In genomic region chr6:145277138-145277763, GRCm38 (mm10) we compare ENCODE assay signal across 21 mouse cellular contexts. TPM values are rescaled to one million over a fixed set of nuclear protein-coding genes. Genes with fewer than 3 reads are reported as not detected.
DNase-seq lines count a peak whose midpoint lies in the region; ATAC-seq and TF ChIP-seq lines count a peak whose summit lies in the region.
"Had no signal": no experiment of that assay in that cellular context is flagged by ENCODE, and none has a peak within 500 bp of the region (broad histone marks: within the 10 kb centered on the region; RNA-seq: fewer than 3 reads in every experiment).

No protein-coding gene starts in this region.

- peaks cover 5% of the 10 kb centered on the region for H3K4me1 ChIP-seq in liver, embryonic 11.5 days (replicated peaks; ENCODE audit: control insufficient read depth, insufficient read depth, low read length)
- H3K4me1 ChIP-seq in ES-E14 (ENCODE audit: control insufficient read depth in 2 of 2, insufficient read depth in 2 of 2, low read length in 2 of 2, poor library complexity in 1 of 2): peaks cover 14 to 36% of the 10 kb centered on the region in 2 experiments
- peaks cover 29% of the 10 kb centered on the region for H3K4me1 ChIP-seq in liver, embryonic 13.5 days (replicated peaks)
- peaks cover 78% of the 10 kb centered on the region for H3K4me1 ChIP-seq in megakaryocyte, embryonic 14.5 days

- no peak overlapping the region for H3K4me3 ChIP-seq in liver, embryonic 11.5 days (ENCODE audit: low read depth, low read length)
- H3K4me3 ChIP-seq in ES-E14 (ENCODE audit: insufficient read depth in 1 of 2, low read depth in 1 of 2, low read length in 2 of 2, poor library complexity in 1 of 2, severe bottlenecking in 1 of 2): no peak overlapping the region
- no peak overlapping the region for H3K4me3 ChIP-seq in liver, embryonic 13.5 days (replicated peaks)
- H3K4me3 ChIP-seq in megakaryocyte, embryonic 14.5 days (replicated peaks): peak overlapping the region; percentile 88
- no peak overlapping the region for H3K4me3 ChIP-seq in layer of hippocampus, adult 2 months
- H3K4me3 ChIP-seq: forebrain, embryonic 13.5 days; intestine, embryonic 15.5 days had no signal

- 38% methylated on average over 9 of the region's 9 CpGs for WGBS in liver, embryonic 11.5 days
- 29% methylated on average over 9 of the region's 9 CpGs for WGBS in liver, embryonic 13.5 days (ENCODE audit: insufficient replicate concordance)

- no peak overlapping the region; the same call in 1 of the 2 replicates for H3K4me2 ChIP-seq in liver, embryonic 11.5 days
- peak overlapping the region; percentile 68 for H3K4me2 ChIP-seq in liver, embryonic 13.5 days

- no peaks in the 10 kb centered on the region for H3K27me3 ChIP-seq in liver, embryonic 11.5 days (replicated peaks; ENCODE audit: control insufficient read depth, insufficient read depth, low read length)
- no peaks in the 10 kb centered on the region for H3K27me3 ChIP-seq in liver, embryonic 13.5 days
- no peaks in the 10 kb centered on the region for H3K27me3 ChIP-seq in megakaryocyte, embryonic 14.5 days (replicated peaks)
- H3K27me3 ChIP-seq: forebrain, embryonic 13.5 days; intestine, embryonic 15.5 days had no signal

- no peak overlapping the region for H3K9ac ChIP-seq in liver, embryonic 11.5 days (ENCODE audit: low read depth, low read length)
- H3K9ac ChIP-seq in ES-E14 (ENCODE audit: insufficient read depth, low read depth, low read length, poor library complexity, severe bottlenecking): no peak overlapping the region
- H3K9ac ChIP-seq in liver, embryonic 13.5 days: peak overlapping the region; percentile 59
- H3K9ac ChIP-seq: forebrain, embryonic 13.5 days; heart, embryonic 12.5 days; hindbrain, embryonic 14.5 days; intestine, embryonic 15.5 days had no signal

- no peak for ATAC-seq in liver, embryonic 11.5 days (replicated peaks; ENCODE audit: low FRiP score)
- ATAC-seq in liver, embryonic 13.5 days (ENCODE audit: low read depth): no peak
- ATAC-seq: forebrain, embryonic 13.5 days had no signal

- in situ Hi-C loops in ES-E14 (cut with MboI; ENCODE audit: low sequenced_read_pairs in 2 of 2, unreplicated experiment in 2 of 2): no loop called here

- no peak for TF ChIP-seq CTCF in layer of hippocampus, adult 2 months (conservative IDR thresholded peaks at IDR 0.05)

- H3K27ac ChIP-seq in liver, embryonic 11.5 days (ENCODE audit: low read depth, low read length): 0 out of 2 replicates have a peak overlapping the region, but pooled peaks have one; percentile 57
- peak overlapping the region; percentile 97 for H3K27ac ChIP-seq in ES-E14 (ENCODE audit: insufficient read depth, low read depth, low read length, poor library complexity, severe bottlenecking)
- H3K27ac ChIP-seq in liver, embryonic 13.5 days: peak overlapping the region; percentile 63; the same call in 1 of the 2 replicates
- no peak overlapping the region for H3K27ac ChIP-seq in layer of hippocampus, adult 2 months
- H3K27ac ChIP-seq: forebrain, embryonic 13.5 days; hindbrain, embryonic 14.5 days; intestine, embryonic 15.5 days had no signal

- no peaks in the 10 kb centered on the region for H3K9me3 ChIP-seq in liver, embryonic 11.5 days (ENCODE audit: control insufficient read depth, low read length)
- H3K9me3 ChIP-seq in ES-E14 (ENCODE audit: control insufficient read depth, insufficient read depth, low read depth, low read length): no peaks in the 10 kb centered on the region
- H3K9me3 ChIP-seq in liver, embryonic 13.5 days (replicated peaks): no peaks in the 10 kb centered on the region
- no peaks in the 10 kb centered on the region for H3K9me3 ChIP-seq in megakaryocyte, embryonic 14.5 days
- H3K9me3 ChIP-seq: forebrain, embryonic 13.5 days; G1E; heart, embryonic 12.5 days; intestine, embryonic 15.5 days had no signal

- DNase-seq in liver, embryonic 11.5 days (ENCODE audit: low spot score): no peak
- DNase-seq in liver: no peak
- DNase-seq in ES-E14 (ENCODE audit: low read depth, low spot score): no peak
- no peak for DNase-seq in liver, embryonic 13.5 days
- no peak for DNase-seq in layer of hippocampus, adult 2 months (ENCODE audit: low spot score in 2 of 2)
- DNase-seq in yolk sac, embryonic 10.5 days (ENCODE audit: low spot score): no peak
- no peak for DNase-seq in kidney, postnatal 10 days
- DNase-seq: B cell, adult 2 months; cerebellum, adult 8-10 months; heart, postnatal 36 days; kidney, adult 9 months; layer of hippocampus, postnatal 36 days; lung, postnatal 10 days; right cerebral cortex, adult 18-20 months; thymus, postnatal 14 days had no signal

- H3K36me3 ChIP-seq in liver, embryonic 11.5 days (ENCODE audit: control insufficient read depth, insufficient read depth, low read length): no peaks in the 10 kb centered on the region
- H3K36me3 ChIP-seq in ES-E14 (ENCODE audit: control insufficient read depth, insufficient read depth, low read length, poor library complexity, severe bottlenecking): no peaks in the 10 kb centered on the region; the same call in 1 of the 2 replicates
- no peaks in the 10 kb centered on the region for H3K36me3 ChIP-seq in liver, embryonic 13.5 days
- no peaks in the 10 kb centered on the region for H3K36me3 ChIP-seq in megakaryocyte, embryonic 14.5 days (replicated peaks; ENCODE audit: low read length)
- H3K36me3 ChIP-seq: G1E; heart, embryonic 12.5 days; intestine, embryonic 15.5 days had no signal

TF ChIP-seq in ES-E14, 5 proteins besides CTCF, POLR2A, EP300 and RAD21:
- TF ChIP-seq HCFC1 (IDR thresholded peaks at IDR 0.05; ENCODE audit: borderline replicate concordance, insufficient read depth, low read length) (no peak), ZNF384 (IDR thresholded peaks at IDR 0.05; ENCODE audit: low read depth, low read length) (peak; percentile 59; the same call in 1 of the 2 replicates), CHD2 (IDR thresholded peaks at IDR 0.05; ENCODE audit: low read depth, low read length) (no peak)

RNA-seq across cellular contexts. Expression of gene Kras, which starts 27.2 kb away (rescaled TPM):
- polyA plus RNA-seq in liver, embryonic 11.5 days (2014; fragmentation: Nextera tagmentation; extraction: Ambion mirVana): 92.3 and 92.8 TPM in 2 replicates
- total RNA-seq in ES-E14 (2012; rRNA removed): 29.3 and 32.0 TPM in 2 replicates
- polyA plus RNA-seq in liver, embryonic 13.5 days (2015; fragmentation: Nextera tagmentation; extraction: Ambion mirVana): 55.0 and 64.1 TPM in 2 replicates
- polyA plus RNA-seq in megakaryocyte, embryonic 14.5 days (2012; ENCODE audit: insufficient read depth, low replicate concordance): 27.2 and 54.3 TPM in 2 replicates
- 10 to 100 TPM; 69.7 to 73.6 TPM for total RNA-seq in layer of hippocampus, adult 2 months (2021)
